Mouse (Mus musculus) adrenal gland, postnatal 4 days (tissue): Measurements from ENCODE around the gene Saxo1. TPM values are rescaled to one million over a fixed set of nuclear protein-coding genes. Genes with fewer than 3 reads are reported as not detected.

Experiments used
- DNase-seq, 2 experiments: peaks; one replicate each; pipeline ENCODE4 v3.0.0; 2021 to 2022; ENCODE audit warnings: low spot score in 2 of 2, mixed read lengths in 2 of 2
- total RNA-seq, 2 experiments: library from RNA; stranded (reverse); gene quantifications; 2 replicates each; pipeline ENCODE4 v1.2.3; 2021

Saxo1 gene
- total RNA-seq, 2 experiments from 2014 or later = not detected

DNA sequence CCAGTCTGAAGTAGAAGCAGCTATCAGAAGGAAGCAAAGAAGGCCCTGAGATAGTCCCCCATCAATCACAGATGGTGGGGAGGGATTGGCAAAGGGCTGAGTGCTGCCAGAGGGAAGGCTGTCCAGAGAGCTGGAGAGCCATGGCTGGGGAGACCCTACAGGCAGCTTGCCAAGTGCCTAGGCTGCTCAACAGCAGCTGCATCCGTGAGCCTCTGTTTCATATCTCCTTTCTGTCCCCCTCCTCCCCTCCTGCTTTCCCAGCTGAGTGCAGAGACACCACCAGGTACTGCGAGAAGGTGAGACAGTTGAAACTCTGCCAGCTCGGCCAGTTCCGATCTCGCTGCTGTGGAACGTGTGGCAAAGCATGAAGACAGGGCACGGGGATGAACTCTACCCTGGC is 132.5 kb downstream of the Saxo1 start:
- DNase-seq = no peak

GRCm38 (mm10) chr4:86422586-86422985 is 135.5 kb downstream of the Saxo1 start:
- DNase-seq = no peak

DNA sequence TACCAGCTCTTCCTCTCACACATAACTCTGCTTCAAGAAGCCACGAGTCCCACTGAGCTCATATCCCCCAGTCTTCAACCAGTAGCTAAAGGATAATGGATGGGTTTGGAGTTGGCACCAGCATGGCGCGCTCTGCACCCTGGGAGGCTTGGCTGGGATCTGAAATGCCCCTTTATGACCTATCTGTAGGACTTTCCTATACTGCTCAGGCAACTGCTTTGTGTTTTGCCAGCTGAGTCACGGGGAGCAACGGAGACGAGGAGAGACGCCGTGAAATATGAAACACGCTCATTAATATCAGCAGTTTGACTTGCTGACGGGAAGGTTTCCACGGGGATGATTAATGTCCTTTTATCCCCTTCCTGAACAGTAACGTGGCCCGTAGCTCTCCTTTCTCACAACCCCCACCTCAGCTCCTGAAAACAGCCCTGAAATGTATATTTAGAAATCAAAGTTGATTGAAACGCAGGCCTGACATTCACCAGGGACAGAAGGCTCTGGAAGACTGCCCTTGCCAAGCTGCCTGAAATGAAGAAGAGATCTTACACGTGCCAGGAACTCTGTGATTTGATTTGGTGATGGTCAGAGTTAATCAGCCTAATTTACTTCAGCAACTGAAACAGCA is 141.6 kb downstream of the Saxo1 start:
- no peak for DNase-seq

- DNase-seq = no peak
These were observed 144.7 kb downstream of the Saxo1 start for GRCm38 (mm10) chr4:86413388-86413787.

DNA sequence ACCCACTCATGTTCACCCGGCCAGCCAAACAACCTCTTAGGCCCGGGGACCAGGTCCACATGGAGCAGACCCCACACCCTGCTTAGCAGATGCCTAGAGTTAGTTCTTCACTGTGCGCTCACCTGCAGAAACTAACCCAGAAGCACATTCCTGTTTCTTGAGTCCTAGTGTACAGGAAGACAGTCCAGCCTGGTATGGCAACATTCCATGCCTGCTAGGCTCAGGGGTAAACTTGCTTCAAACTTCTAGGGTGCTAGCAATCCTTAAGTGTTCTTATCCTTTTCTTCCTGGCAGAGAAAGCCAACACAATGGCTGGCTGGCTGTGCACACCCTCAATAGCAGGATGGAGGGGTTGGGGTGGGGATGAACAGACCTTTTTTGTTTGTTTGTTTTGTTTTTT is 147.2 kb downstream of the Saxo1 start:
- DNase-seq = no peak

DNA sequence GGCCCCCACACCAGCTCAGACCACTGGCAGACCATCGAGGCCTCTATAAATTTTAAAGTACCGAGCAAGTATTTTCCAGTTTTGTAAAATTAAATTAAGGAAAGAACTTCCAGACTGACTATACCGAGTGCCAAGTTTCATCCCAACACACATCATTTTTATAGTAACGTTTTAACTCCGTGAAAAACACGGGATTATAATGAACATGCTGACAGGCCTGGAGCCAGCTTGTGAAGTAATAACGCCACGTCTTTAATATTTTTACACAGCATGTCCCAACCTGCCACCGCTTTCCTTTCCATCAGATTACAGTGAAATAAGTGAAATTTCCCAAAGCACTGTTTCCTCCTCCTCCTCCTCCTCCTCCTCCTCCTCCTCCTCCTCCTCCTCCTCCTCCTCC is 149.7 kb downstream of the Saxo1 start:
- no peak for DNase-seq

- DNase-seq = no peak
These were observed 151.0 kb downstream of the Saxo1 start for GRCm38 (mm10) chr4:86407200-86407527.

- DNase-seq = no peak
These were observed 151.5 kb downstream of the Saxo1 start for GRCm38 (mm10) chr4:86406501-86407199.

GRCm38 (mm10) chr4:86401116-86401515 is 157.0 kb downstream of the Saxo1 start:
- no peak for DNase-seq

- DNase-seq = no peak
These were observed 160.7 kb downstream of the Saxo1 start for GRCm38 (mm10) chr4:86397470-86397869.

GRCm38 (mm10) chr4:86396672-86397288 is 161.3 kb downstream of the Saxo1 start:
- no peak for DNase-seq

DNA sequence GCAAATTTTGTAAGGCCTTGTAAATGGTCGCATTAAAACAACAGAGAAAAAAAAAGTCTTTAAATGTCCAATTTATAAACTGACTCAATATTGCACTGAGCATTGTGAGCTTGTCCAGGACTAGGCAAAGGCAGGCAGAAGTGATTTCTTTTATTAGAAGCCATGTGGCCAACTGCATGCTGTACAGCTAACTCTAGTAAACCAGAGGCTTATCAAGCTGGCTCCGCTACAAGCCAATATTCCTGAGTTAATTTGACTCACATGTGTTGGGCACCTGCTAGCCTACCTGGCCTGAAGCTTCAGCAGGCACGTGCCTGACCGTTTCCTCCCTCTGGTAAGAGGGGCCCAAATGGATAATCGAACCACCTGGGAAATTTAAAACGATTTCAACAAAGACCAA is 162.5 kb downstream of the Saxo1 start:
- DNase-seq = no peak

Other genes starting within 250 kb of the Saxo1 start
- 10 to 100 TPM; 97.7 to 98.9 TPM for gene Rraga, start 17.3 kb upstream of the Saxo1 start, total RNA-seq
- 10 to 100 TPM; 14.1 to 15.7 TPM for gene Haus6, start 53.7 kb upstream of the Saxo1 start, total RNA-seq
- 100 to 1,000 TPM; 209 to 264 TPM for gene Plin2, start 111.7 kb upstream of the Saxo1 start, total RNA-seq
- 10 to 100 TPM; 44.4 to 46.0 TPM for gene Dennd4c, start 190.2 kb upstream of the Saxo1 start, total RNA-seq